Mouse (Mus musculus) urinary bladder, postnatal 4 days (tissue): ENCODE measurements at regions not wholly inside any gene's neighbourhood (a gene's known extent, or its start where the extent isn't known, plus 50 kb on each side); places are given as distances from the start of the nearest gene placed in this dataset.
"Not testable (repeated sequence)": the region's sequence is repeated elsewhere in the genome, so short reads cannot be mapped to it uniquely, and the experiment has no call there.

Experiments used
- DNase-seq, 2 experiments: peaks; one replicate each; pipeline ENCODE4 v3.0.0; 2021 to 2022; ENCODE audit warnings: low spot score in 2 of 2

DNA sequence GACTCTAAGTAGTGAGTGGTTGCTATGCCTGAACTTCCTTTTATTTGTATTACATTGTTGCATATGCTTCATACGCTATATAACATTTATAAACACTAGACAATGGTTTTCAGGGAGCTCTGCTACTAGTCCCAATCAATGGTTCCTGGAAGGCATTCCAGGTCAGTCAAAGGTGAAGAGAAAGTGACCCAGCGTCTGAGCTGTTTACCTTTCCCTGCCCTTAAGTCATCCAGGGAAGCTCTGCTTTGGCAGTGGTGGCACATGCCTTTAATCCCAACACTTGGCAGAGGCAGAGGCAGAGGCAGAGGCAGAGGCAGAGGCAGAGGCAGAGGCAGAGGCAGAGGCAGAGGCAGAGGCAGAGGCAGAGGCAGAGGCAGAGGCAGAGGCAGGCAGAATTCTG, 76.5 kb upstream of the Mpdz start:
- DNase-seq = not testable (repeated sequence)

DNA sequence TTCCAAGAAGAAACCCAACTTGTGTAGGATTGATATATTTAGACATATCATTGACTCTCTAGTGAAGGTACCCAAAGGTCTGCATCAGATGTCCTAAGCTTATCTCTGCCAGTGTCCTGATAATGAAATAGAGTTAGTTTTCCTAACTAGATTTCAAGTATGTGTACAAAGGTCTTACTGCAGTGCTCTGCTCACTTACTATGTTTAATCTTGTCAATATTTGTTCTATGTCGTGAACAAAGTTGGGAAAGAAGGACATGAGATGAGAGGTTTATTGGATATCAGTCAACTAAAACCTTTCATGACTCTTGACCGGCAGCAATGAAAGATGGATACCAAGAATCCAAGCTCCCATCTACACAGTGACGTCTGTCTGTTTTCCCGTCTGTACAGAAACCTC, 71.9 kb upstream of the Mpdz start:
- no peak for DNase-seq

DNA sequence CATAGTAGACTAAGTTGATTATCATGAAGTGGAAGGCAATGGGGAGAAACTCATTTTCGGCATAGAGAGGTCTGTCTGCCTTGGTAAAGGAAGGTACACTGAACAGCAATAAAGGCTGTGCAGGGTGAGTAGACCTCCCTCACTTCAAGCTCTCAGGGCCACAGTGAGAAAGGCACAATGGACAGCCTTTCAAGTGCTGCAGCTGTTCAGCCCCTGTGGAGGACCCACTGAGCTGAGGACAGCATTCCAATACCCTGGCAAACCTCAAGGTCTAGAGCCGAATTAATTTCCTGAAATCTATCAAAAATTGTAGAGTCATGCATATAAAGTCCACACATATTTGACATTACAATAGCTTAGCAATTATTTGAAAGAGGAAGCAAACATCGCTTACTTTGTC, 69.8 kb upstream of the Mpdz start:
- DNase-seq = no peak

DNA sequence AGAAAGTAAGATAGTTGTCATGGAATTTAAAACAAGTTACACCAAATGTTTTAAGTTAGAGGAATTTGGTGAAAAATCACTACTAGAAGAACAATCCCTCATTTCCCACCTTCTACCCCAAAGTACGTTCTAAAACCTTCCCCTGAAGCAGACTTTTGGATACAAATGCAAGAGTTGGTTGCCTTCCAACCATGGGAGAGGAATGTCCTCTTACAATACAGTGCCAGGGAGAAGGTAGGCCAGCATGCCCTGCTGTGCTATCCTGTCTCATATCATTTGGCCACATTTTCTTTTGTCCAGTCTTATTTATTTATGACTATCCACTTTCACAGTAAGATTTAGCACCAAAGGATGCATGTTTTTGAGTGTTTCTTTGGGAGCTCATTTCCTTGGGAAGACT, 66.2 kb upstream of the Mpdz start:
- DNase-seq = no peak

DNA sequence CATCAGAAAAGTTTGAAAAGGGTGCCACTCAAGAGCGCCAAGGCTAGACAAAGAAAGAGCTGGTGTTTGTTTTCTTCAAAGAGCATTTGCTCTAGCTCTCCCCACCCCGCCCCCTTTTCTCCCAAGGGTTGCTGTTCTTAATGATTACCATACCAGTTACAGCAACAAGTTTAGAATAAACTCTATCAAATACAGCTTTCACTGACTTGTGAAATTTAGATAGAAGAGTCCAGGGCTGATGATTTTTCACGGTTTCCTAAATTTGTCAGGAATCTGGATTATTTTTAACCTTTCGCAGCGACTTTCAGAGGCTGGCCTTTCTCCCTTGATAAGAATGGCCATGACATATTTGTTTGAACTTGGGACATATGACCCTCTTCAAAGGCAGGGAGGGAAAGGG, 64.2 kb upstream of the Mpdz start:
- no peak for DNase-seq

DNA sequence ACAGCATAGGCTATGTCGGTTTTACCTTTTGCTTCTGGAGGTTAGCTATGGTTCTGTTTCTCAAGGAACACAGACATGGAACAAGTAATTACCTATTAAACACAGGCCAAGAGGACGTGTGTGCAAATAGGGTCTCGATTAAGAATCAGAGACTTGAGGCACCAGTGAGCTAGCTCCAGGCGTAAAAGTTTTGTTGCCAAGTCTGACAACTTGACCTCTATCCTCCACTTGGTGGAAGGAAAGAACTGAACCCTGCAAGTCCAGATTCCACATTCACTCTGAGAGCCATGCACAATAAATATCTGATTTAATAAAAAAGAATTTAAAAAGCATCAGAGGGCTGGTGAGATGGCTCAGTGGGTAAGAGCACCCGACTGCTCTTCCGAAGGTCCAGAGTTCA, 63.7 kb upstream of the Mpdz start:
- no peak for DNase-seq

DNA sequence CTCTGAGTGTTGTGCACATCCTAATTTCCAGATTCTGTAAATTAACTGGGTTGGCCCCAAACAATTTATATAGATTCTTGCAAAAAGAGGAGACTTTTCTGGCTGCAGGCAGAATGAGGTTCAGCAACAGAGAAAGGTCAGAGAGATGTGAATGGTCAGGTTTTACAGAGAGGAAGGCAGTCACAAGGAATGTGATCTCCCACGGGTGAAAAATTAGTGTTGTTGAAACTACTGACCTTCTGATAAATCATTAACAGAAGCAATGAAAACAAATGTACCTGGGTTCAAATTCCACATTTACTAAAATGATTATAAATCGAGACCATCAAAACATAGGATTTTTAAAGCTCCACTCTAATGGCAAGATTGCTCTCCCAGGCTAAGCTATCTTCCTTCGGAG, 62.5 kb upstream of the Mpdz start:
- DNase-seq = no peak

DNA sequence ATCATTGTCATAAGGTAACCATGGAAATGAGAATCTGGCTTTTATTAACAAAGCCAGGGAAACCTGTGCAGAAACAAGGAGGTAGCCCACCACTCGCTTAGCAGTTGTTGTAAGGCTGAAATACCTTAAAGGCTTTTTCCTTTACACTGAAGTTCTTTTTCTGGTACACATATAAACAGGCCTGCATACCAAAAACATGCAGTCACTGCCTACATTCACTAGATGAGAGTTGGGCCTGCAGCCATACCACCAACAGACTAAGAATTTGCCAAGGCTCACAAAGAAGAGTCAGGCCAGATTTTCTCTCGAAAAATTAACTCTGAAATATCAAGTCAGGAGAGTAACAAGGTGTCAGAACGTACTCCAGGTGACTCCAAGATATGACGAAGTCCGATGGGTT, 61.3 kb upstream of the Mpdz start:
- DNase-seq = no peak

DNA sequence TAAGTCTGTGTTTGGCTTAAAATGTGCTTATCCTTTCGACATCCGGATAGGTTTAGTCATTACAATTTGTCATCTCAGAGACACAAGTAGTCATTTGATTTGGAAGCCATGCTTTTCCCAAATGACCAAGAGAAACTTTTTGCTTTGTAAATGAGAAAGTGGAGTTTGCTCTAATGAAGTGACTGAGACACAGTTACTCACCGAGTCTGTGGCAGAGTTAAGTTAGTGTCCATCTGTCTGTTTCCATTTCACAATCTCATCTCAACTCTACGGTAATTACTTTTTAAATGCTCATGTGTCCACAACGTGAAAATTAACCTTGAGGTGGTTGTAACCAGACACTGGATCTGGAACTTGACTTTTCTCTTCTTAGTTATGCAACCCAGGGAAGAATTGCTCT, 59.2 kb upstream of the Mpdz start:
- no peak for DNase-seq

DNA sequence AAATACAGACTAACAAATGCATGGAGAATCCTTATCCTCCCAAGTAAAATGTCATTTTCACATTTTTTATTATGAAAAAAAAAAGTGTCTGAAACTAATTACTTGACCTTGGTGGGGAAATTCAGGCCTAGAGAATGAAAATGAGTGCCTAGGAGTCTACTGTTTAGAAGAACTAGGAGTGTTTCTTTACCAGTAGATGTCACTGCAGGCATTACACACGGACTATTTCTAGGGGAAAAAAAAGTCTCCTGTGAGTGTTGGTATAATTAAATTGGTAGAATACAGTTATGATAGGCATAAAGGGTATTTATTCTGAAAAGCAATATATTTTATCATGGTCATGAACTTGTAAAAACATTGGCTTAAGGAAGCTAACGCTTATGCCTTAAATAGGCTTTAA, 55.5 kb upstream of the Mpdz start:
- no peak for DNase-seq

DNA sequence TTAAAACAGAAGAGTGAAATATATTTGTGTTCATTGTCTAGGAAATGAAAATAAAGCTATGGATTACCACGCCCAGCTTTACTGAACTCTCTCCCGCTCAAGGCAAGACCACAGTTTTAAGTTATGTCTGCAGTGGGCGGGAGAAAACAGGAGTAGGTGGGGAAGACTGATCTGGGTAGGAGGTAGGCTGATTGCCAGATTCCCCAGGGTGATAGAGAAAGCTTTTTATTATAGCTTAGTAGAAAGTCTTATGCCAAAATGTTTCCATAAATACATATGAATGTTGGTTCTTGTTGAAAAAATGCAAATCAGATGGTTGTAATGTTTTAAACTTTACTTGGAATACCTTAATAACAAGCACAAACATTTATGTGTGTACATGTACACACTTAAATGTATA, 50.2 kb upstream of the Mpdz start:
- no peak for DNase-seq
